10 mouse cellular contexts compared by ENCODE assay signal in genomic region chr7:66230246-66230637, GRCm38 (mm10).
A peak's percentile ranks its signal among the peaks of the same experiment; 100 is the strongest.
DNase-seq lines count a peak whose midpoint lies in the region; ATAC-seq lines count a peak whose summit lies in the region.
"Had no signal": no experiment of that assay in that cellular context is flagged by ENCODE, and none has a peak within 500 bp of the region (broad histone marks: within the 10 kb centered on the region; RNA-seq: fewer than 3 reads in every experiment).

No protein-coding gene starts in this region.

- H3K27me3 ChIP-seq in kidney, embryonic 16.5 days (ENCODE audit: insufficient read depth, low read length) = no peaks in the 10 kb centered on the region
- no peaks in the 10 kb centered on the region for H3K27me3 ChIP-seq in embryonic facial prominence, embryonic 13.5 days
- no peaks in the 10 kb centered on the region for H3K27me3 ChIP-seq in intestine, embryonic 15.5 days (replicated peaks)
- H3K27me3 ChIP-seq: Patski had no signal

- DNase-seq in kidney, adult 11 months = no peak
- peak; percentile 63 to 78 for DNase-seq in natural killer cell, adult 2 months (ENCODE audit: low spot score in 2 of 2)
- DNase-seq in cerebellum, postnatal 25 days = no peak
- DNase-seq in right cerebral cortex, postnatal 36 days (ENCODE audit: low spot score in 2 of 2) = no peak
- DNase-seq in left cerebral cortex, adult 9 months (ENCODE audit: low spot score in 2 of 2) = no peak

- H3K36me3 ChIP-seq in kidney, embryonic 16.5 days (ENCODE audit: insufficient read depth, low read length) = no peaks in the 10 kb centered on the region
- H3K36me3 ChIP-seq in embryonic facial prominence, embryonic 13.5 days = no peaks in the 10 kb centered on the region
- no peaks in the 10 kb centered on the region for H3K36me3 ChIP-seq in intestine, embryonic 15.5 days

- H3K4me1 ChIP-seq in kidney, embryonic 16.5 days (ENCODE audit: insufficient read depth, low read length) = peaks cover 18% of the 10 kb centered on the region
- H3K4me1 ChIP-seq in embryonic facial prominence, embryonic 13.5 days = peaks cover 47% of the 10 kb centered on the region
- peaks cover 21% of the 10 kb centered on the region for H3K4me1 ChIP-seq in intestine, embryonic 15.5 days (replicated peaks)

- H3K27ac ChIP-seq in kidney, embryonic 16.5 days (ENCODE audit: low read length) = peak overlapping the region; percentile 60; the same call in 1 of the 2 replicates
- H3K27ac ChIP-seq in embryonic facial prominence, embryonic 13.5 days = peak overlapping the region; percentile 94
- H3K27ac ChIP-seq in intestine, embryonic 15.5 days = peak overlapping the region; percentile 24; the same call in 1 of the 2 replicates
- H3K27ac ChIP-seq: kidney, postnatal 0 days had no signal

- 79% methylated on average over 4 of the region's 4 CpGs for WGBS in kidney, embryonic 16.5 days
- 44% methylated on average over 4 of the region's 4 CpGs for WGBS in embryonic facial prominence, embryonic 13.5 days
- 70% methylated on average over 4 of the region's 4 CpGs for WGBS in intestine, embryonic 15.5 days

- no peaks in the 10 kb centered on the region for H3K9me3 ChIP-seq in kidney, embryonic 16.5 days (ENCODE audit: low read length)
- no peaks in the 10 kb centered on the region for H3K9me3 ChIP-seq in embryonic facial prominence, embryonic 13.5 days
- no peaks in the 10 kb centered on the region for H3K9me3 ChIP-seq in intestine, embryonic 15.5 days

- 0 out of 2 replicates have a peak overlapping the region, but pooled peaks have one; percentile 9 for H3K9ac ChIP-seq in kidney, embryonic 16.5 days (replicated peaks; ENCODE audit: low read length)
- peak overlapping the region; percentile 36; the same call in 1 of the 2 replicates for H3K9ac ChIP-seq in embryonic facial prominence, embryonic 13.5 days
- H3K9ac ChIP-seq in intestine, embryonic 15.5 days = no peak overlapping the region

- no peak overlapping the region for H3K4me2 ChIP-seq in kidney, embryonic 16.5 days (replicated peaks; ENCODE audit: low read depth, low read length)
- no peak overlapping the region; the same call in 1 of the 2 replicates for H3K4me2 ChIP-seq in embryonic facial prominence, embryonic 13.5 days
- no peak overlapping the region for H3K4me2 ChIP-seq in intestine, embryonic 15.5 days (replicated peaks)

- no peak overlapping the region for H3K4me3 ChIP-seq in kidney, embryonic 16.5 days (ENCODE audit: low read length)
- no peak overlapping the region for H3K4me3 ChIP-seq in embryonic facial prominence, embryonic 13.5 days
- H3K4me3 ChIP-seq in intestine, embryonic 15.5 days (replicated peaks) = no peak overlapping the region

- no peak for ATAC-seq in kidney, embryonic 16.5 days (ENCODE audit: low FRiP score, low TSS enrichment)
- no peak for ATAC-seq in embryonic facial prominence, embryonic 13.5 days (ENCODE audit: insufficient number of reproducible peaks, insufficient read depth, low FRiP score, low TSS enrichment, low read depth)
- ATAC-seq in intestine, embryonic 15.5 days = no peak
- ATAC-seq: Patski had no signal

Comparison
In these comparisons a context has a peak if more than half of its experiments do, and no peak if none do; other contexts are left out.
1. H3K27ac ChIP-seq: peak in every context shown above with its lines; median percentile 94 in embryonic facial prominence, embryonic 13.5 days; 60 in kidney, embryonic 16.5 days; 24 in intestine, embryonic 15.5 days.
2. DNase-seq: peak in natural killer cell, adult 2 months (2 of 2); none in kidney, adult 11 months (single experiment), cerebellum, postnatal 25 days (0 of 2), right cerebral cortex, postnatal 36 days (0 of 2) and left cerebral cortex, adult 9 months (0 of 2).